Mouse (Mus musculus) cerebellum, adult 8-10 months (tissue): Measurements from ENCODE around the gene Tmem190.
"Not testable (repeated sequence)": the region's sequence is repeated elsewhere in the genome, so short reads cannot be mapped to it uniquely, and the experiment has no call there.

Experiments
- DNase-seq: peaks from one replicate; pipeline ENCODE4 v3.0.0; 2022

The Tmem190 gene

DNA sequence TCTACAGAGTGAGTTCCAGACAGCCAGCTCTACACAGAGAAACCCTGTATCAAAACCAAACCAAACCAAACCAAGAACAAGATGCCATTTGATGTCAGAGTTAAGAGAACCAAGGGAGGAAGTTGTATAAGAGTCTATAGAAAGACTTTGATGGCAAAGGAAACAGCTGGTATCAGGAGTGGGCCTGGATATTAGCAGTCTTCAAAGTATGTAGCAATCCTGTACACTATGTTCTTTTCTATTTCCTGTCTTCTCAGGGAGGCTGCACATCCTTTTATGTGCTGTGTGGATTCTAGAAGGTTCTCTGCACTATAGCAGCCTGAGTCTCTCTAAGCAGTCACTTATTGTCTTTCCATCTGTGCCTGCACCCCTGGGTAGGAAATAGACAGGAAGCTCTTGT lies 33.8 kb downstream of the Tmem190 start:
- no peak for DNase-seq

DNA sequence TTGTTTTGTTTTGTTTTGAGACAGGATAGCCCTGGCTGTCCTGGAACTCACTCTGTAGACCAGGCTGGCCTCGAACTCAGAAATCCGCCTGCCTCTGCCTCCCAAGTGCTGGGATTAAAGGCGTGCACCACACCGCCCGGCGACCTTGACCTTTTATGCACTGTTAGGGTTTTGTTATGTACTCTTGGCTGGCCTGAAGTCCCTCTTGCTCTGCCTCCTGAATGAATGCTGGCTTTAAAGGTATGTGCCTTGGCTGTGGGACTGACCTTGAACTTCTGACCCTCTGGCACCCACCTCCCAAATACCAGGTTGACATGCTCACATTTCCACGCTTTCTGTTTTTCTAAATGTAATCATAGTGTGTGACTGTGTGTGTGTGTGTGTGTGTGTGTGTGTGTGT lies 38.2 kb downstream of the Tmem190 start:
- DNase-seq: not testable (repeated sequence)

DNA sequence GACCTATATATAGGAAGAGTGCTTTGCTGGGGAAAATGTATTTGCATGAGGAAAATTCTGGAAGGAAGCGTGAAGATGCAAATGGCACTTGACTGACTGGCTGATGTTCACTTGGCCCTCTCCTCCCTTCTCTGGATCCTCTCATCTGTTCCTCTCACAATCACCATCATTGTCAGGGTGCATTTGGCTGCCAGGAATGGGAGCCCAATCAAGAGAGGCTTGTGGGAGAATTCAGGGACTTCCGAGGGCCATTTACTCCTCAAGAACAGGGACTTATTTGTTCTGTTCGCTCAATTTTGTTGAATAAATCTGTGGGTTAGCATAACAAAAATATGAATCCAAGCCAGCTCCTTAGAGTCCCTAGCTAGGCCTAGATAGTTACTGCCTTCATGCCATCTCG lies 39.0 kb downstream of the Tmem190 start:
- no peak for DNase-seq

DNA sequence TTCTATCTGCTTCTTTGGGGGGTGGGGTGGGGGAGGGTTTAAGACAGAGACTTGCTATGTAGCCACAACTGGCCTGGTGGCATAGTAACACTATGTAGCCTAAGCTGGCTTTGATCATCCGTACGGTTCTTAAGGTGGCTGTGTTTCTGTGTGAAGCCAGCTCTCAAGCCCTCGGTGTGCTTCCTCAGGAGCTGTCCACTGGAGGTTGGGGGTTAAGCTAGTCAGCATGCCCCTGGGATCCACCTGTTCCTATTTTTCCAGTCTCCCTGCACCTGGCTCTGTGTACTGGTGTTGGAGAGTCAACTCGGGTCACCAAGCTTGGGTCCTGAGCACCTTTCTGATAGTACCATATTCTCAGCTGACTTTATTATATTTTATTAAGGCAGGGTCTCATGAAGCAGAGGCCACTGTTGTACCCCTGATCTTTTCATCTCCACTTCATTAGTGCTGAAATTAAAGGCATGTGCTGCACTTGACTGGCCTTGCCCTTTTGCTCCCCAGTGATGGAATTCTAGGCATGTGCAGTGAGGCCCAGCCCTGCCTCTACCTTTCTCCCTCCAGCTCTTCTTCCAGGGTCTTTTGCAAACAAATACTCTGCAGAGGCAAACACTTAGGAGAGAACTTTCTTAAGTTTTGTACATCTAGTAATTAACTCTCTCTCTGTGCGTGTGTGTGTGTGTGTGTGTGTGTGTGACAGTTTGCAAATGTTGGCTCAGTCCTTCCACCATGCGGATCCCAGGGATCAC lies 39.6 kb downstream of the Tmem190 start:
- DNase-seq: no peak

DNA sequence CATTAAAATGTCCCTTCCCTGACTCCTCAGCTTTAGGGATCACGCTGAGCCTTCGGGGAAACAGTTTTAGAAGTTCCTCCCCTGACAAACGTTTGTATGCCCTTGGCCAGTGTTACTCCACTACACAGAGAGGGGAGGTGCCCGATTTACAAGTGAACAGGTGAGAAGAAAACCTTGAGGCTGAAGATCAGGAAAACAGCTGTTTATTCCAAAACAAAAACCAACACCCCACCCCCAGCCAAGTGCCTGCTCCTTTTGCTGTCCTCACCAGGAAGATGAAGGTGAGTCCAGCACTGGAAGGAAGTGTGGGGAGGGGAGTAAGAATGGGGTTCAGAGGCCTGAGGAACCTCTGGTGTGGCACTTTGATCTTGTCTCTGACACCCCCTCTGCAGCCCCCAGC lies 42.6 kb downstream of the Tmem190 start:
- DNase-seq: no peak

DNA sequence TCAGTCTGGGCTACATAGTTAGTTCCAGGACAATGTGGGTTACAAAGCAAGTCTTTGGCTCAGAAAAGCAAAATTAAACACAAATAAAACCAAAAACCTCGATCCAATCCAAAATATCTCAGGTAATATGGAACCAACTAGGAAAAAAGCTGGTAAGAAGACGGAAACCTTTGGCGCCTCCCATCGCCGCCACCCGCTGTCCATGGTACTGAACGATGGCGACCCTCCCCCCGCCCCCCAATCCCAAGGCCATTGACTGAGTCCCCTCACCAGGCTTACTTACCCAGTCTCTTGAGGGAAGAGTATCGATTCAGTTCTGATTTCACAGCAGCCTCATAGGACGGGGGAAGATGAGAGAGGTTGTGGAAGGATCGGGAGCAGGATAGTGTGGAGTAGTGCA lies 47.7 kb downstream of the Tmem190 start:
- DNase-seq: no peak
